Mouse (Mus musculus): ENCODE data around the gene Ppib. TPM values are rescaled to one million over a fixed set of nuclear protein-coding genes. Genes with fewer than 3 reads are reported as not detected.

Ppib gene
- total RNA-seq, 2 experiments from 2014 or later = 258 to 275 TPM

Other genes with a start within 250 kb of the Ppib start
- 10 to 100 TPM; 19.6 to 24.4 TPM for gene Zfp609, start 232.7 kb upstream of the Ppib start, total RNA-seq (2021)
- gene Pclaf, start 170.0 kb upstream of the Ppib start, total RNA-seq (2021) = 1 to 10 TPM; 1.1 to 1.4 TPM
- gene Trip4, start 151.4 kb upstream of the Ppib start, total RNA-seq (2021) = 10 to 100 TPM; 28.3 to 34.7 TPM
- gene Csnk1g1, start 151.3 kb upstream of the Ppib start, total RNA-seq (2021) = 10 to 100 TPM; 13.7 to 14.4 TPM
- gene Snx22, start 9.5 kb downstream of the Ppib start, total RNA-seq (2021) = under 1 TPM; 0.17 to 0.38 TPM
- gene Snx1, start 66.4 kb downstream of the Ppib start, total RNA-seq (2021) = 100 to 1,000 TPM in 1 of 2 experiments, 10 to 100 TPM in 1; 89.6 to 103 TPM
- gene Ciao2a, start 66.4 kb downstream of the Ppib start, total RNA-seq (2021) = 10 to 100 TPM; 68.8 to 80.3 TPM
- 1 to 10 TPM; 4.4 to 4.9 TPM for gene Dapk2, start 98.0 kb downstream of the Ppib start, total RNA-seq (2021)